Mouse (Mus musculus) hindbrain, embryonic 14.5 days (tissue): Measurements from ENCODE around the gene Adss. TPM values are rescaled to one million over a fixed set of nuclear protein-coding genes. Genes with fewer than 3 reads are reported as not detected.

Experiments used
- ATAC-seq: fragments of 200-750 bp; cut with Nextera tagmentation; 2 replicates; pipeline ENCODE4 v1.8.0; 2017; ENCODE audit warnings: moderate number of reproducible peaks, mild to moderate bottlenecking, moderate TSS enrichment, moderate library complexity; ENCODE audit not compliant: low FRiP score
- DNase-seq: peaks from one replicate; pipeline ENCODE4 v3.0.0-alpha.2; 2015; ENCODE audit warnings: low spot score
- H3K27ac ChIP-seq: fragments of 300-500 bp; sonication (generic); 2 replicates; pipeline ENCODE4 v1.5.1; 2014; ENCODE audit warnings: mild to moderate bottlenecking, moderate library complexity
- H3K27me3 ChIP-seq: fragments of 300-500 bp; sonication (generic); 2 replicates; pipeline ENCODE4 v1.6.1; 2014; ENCODE audit warnings: mild to moderate bottlenecking, low read length, mixed read lengths; ENCODE audit not compliant: control insufficient read depth, insufficient read depth
- H3K36me3 ChIP-seq: fragments of 300-500 bp; sonication (generic); replicated peaks from 2 replicates; pipeline ENCODE4 v1.6.1; 2014; ENCODE audit not compliant: control insufficient read depth, insufficient read depth
- H3K4me1 ChIP-seq: fragments of 300-500 bp; sonication (generic); replicated peaks from 2 replicates; pipeline ENCODE4 v1.6.1; 2014; ENCODE audit warnings: antibody characterized with exemption, low read length, mixed read lengths; ENCODE audit not compliant: control insufficient read depth, insufficient read depth
- H3K4me2 ChIP-seq: fragments of 300-500 bp; sonication (generic); replicated peaks from 2 replicates; pipeline ENCODE4 v1.6.1; 2014; ENCODE audit warnings: mild to moderate bottlenecking, moderate library complexity
- H3K4me3 ChIP-seq: fragments of 300-500 bp; sonication (generic); replicated peaks from 2 replicates; pipeline ENCODE4 v1.5.1; 2014; ENCODE audit warnings: mild to moderate bottlenecking, low read length
- H3K9ac ChIP-seq: fragments of 300-500 bp; sonication (generic); 2 replicates; pipeline ENCODE4 v1.6.1; 2014
- H3K9me3 ChIP-seq: fragments of 300-500 bp; sonication (generic); 2 replicates; pipeline ENCODE4 v1.6.1; 2016; ENCODE audit warnings: low read length; ENCODE audit not compliant: control insufficient read depth
- WGBS: fragments of 180-500 bp; shearing (Covaris S2); extraction: QIAGEN DNeasy Blood & Tissue Kit; methylation state at CpG from one replicate; pipeline ENCODE4 v1.1.7; 2014; 5-methylcytosine and 5-hydroxymethylcytosine counted together
- polyA plus RNA-seq: library from polyadenylated mRNA; unstranded; fragments of >200 nt; fragmentation: Nextera tagmentation; extraction: Ambion mirVana; gene quantifications from 2 replicates; pipeline ENCODE4 v1.2.1, GENCODE M21; 2014

Adss gene
- polyA plus RNA-seq, 1 experiment from 2014 or later, result 57.3 TPM

- H3K4me2 ChIP-seq, result no peak overlapping the region
- H3K9me3 ChIP-seq, result 0 out of 2 replicates have a peak, but pooled peaks cover 13% of the 10 kb centered on the region
- WGBS, result 84% methylated on average over 3 of the region's 3 CpGs
- no peaks in the 10 kb centered on the region for H3K27me3 ChIP-seq
- peaks cover 6% of the 10 kb centered on the region; the same call in 1 of the 2 replicates for H3K4me1 ChIP-seq
- H3K27ac ChIP-seq, result no peak overlapping the region
- ATAC-seq (no peak), DNase-seq (no peak)
- no peak overlapping the region for H3K9ac ChIP-seq
- H3K4me3 ChIP-seq, result no peak overlapping the region
- H3K36me3 ChIP-seq, result no peaks in the 10 kb centered on the region
Measured at GRCm38 (mm10) chr1:177716448-177716847, 79.9 kb downstream of the Adss start.

- no peak overlapping the region for H3K27ac ChIP-seq
- ATAC-seq (no peak), DNase-seq (no peak)
- H3K27me3 ChIP-seq, result no peaks in the 10 kb centered on the region
- peaks cover 6% of the 10 kb centered on the region; the same call in 1 of the 2 replicates for H3K4me1 ChIP-seq
- no peak overlapping the region for H3K4me2 ChIP-seq
- peaks cover 20% of the 10 kb centered on the region for H3K9me3 ChIP-seq
- no peak overlapping the region for H3K4me3 ChIP-seq
- no peaks in the 10 kb centered on the region for H3K36me3 ChIP-seq
- WGBS, result 94% methylated on average over 5 of the region's 5 CpGs
- H3K9ac ChIP-seq, result no peak overlapping the region
Measured at GRCm38 (mm10) chr1:177714397-177715012, 81.8 kb downstream of the Adss start.

- Histone ChIP-seq H3K4me2 (no peak overlapping the region), H3K9me3 (peaks cover 20% of the 10 kb centered on the region), H3K4me3 (no peak overlapping the region), H3K27me3 (no peaks in the 10 kb centered on the region), H3K4me1 (peaks cover 6% of the 10 kb centered on the region; the same call in 1 of the 2 replicates), H3K27ac (no peak overlapping the region), H3K9ac (no peak overlapping the region), H3K36me3 (no peaks in the 10 kb centered on the region)
- no peak for ATAC-seq
- 82% methylated on average over 3 of the region's 3 CpGs for WGBS
- no peak for DNase-seq
Measured at GRCm38 (mm10) chr1:177713635-177714396, 82.5 kb downstream of the Adss start.

Other genes with a start within 250 kb of the Adss start
- not detected in 2 replicates for gene 1700016C15Rik, start 66.7 kb downstream of the Adss start, polyA plus RNA-seq
- gene Catspere2, start 186.9 kb upstream of the Adss start, polyA plus RNA-seq, result 0.29 and 0.56 TPM in 2 replicates